Mouse (Mus musculus): ENCODE results near the gene Mrpl22.
A peak's percentile ranks its signal among the peaks of the same experiment; 100 is the strongest.
"Not testable (repeated sequence)": the region's sequence is repeated elsewhere in the genome, so short reads cannot be mapped to it uniquely, and the experiment has no call there.

Gene Mrpl22

GRCm38 (mm10) chr11:58183579-58183978 is 12.1 kb downstream of the Mrpl22 start:
- DNase-seq = no peak

- DNase-seq = no peak
Observed at GRCm38 (mm10) chr11:58189675-58190074, 18.2 kb downstream of the Mrpl22 start.

- DNase-seq = no peak
Observed at GRCm38 (mm10) chr11:58193326-58193725, 21.9 kb downstream of the Mrpl22 start.

GRCm38 (mm10) chr11:58193860-58194520 is 22.5 kb downstream of the Mrpl22 start:
- peak; percentile 31 to 46 for DNase-seq

- DNase-seq = no peak
Observed at GRCm38 (mm10) chr11:58198663-58199062, 27.2 kb downstream of the Mrpl22 start.

- DNase-seq = peak; percentile 83 to 89
Observed at GRCm38 (mm10) chr11:58199229-58200037, 28.0 kb downstream of the Mrpl22 start, which contains the start of the genes Igtp and Irgm2. TSS of gene Igtp (plus strand) at chr11:58199556. TSS of gene Irgm2 (plus strand) at chr11:58199618.

GRCm38 (mm10) chr11:58200226-58200625 is 28.8 kb downstream of the Mrpl22 start:
- DNase-seq = no peak

- no peak for DNase-seq
Observed at GRCm38 (mm10) chr11:58201052-58201451, 29.6 kb downstream of the Mrpl22 start.

- no peak for DNase-seq
Observed at GRCm38 (mm10) chr11:58210321-58210886, 38.9 kb downstream of the Mrpl22 start.

- DNase-seq = no peak
Observed at GRCm38 (mm10) chr11:58211062-58211681, 39.7 kb downstream of the Mrpl22 start.

- DNase-seq = no peak
Observed at GRCm38 (mm10) chr11:58211682-58212067, 40.2 kb downstream of the Mrpl22 start.

GRCm38 (mm10) chr11:58213673-58214342 is 42.3 kb downstream of the Mrpl22 start:
- DNase-seq = no peak

- DNase-seq = peak; percentile 86 to 91
Observed at GRCm38 (mm10) chr11:58214391-58215048, 43.1 kb downstream of the Mrpl22 start.

GRCm38 (mm10) chr11:58215049-58215430 is 43.6 kb downstream of the Mrpl22 start:
- peak in 1 of 2 experiments; percentile 24 for DNase-seq

- DNase-seq = no peak
Observed at GRCm38 (mm10) chr11:58215814-58216213, 44.4 kb downstream of the Mrpl22 start.

GRCm38 (mm10) chr11:58216823-58217222 is 45.4 kb downstream of the Mrpl22 start:
- DNase-seq = no peak

GRCm38 (mm10) chr11:58223751-58224150 is 52.3 kb downstream of the Mrpl22 start:
- DNase-seq = peak; percentile 31 to 50

GRCm38 (mm10) chr11:58224313-58224712 is 52.9 kb downstream of the Mrpl22 start:
- DNase-seq = peak; percentile 63 to 80

GRCm38 (mm10) chr11:58224872-58225271 is 53.4 kb downstream of the Mrpl22 start:
- DNase-seq = not testable (repeated sequence)

- peak; percentile 86 to 88 for DNase-seq
Observed at GRCm38 (mm10) chr11:58225655-58226054, 54.2 kb downstream of the Mrpl22 start.

GRCm38 (mm10) chr11:58226425-58226824 is 55.0 kb downstream of the Mrpl22 start:
- DNase-seq = no peak

- not testable (repeated sequence) for DNase-seq
Observed at GRCm38 (mm10) chr11:58228021-58228420, 56.6 kb downstream of the Mrpl22 start.
